ENCODE assay signal across 8 mouse cellular contexts in the genomic region with DNA sequence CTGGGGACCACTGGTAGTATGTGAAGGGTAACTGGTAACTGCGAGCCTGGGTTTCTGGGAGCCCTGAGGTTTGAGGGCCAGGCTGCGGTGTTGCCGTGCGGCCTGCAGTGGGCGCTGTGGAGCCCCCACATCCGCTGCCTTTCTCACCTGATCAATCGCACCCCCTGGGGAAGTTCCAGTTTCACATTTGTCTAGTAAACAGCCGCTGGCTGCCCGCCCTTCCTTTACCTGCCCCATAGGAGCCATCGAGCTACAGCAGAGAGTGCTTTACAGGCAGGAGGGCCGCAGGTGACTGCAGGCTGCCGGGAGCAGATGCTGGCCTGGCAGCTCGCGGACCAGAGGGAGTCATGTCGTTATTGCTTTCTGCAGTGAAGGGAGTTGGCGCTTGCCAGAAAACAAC.
DNase-seq lines count a peak whose midpoint lies in the region; ATAC-seq and TF ChIP-seq lines count a peak whose summit lies in the region.

No protein-coding gene starts in this region.

- peak overlapping the region; percentile 67 for H3K4me2 ChIP-seq in intestine, postnatal 0 days (replicated peaks; ENCODE audit: low read depth)
- peak overlapping the region; percentile 34 for H3K4me2 ChIP-seq in limb, embryonic 11.5 days (ENCODE audit: low read depth, severe bottlenecking)
- H3K4me2 ChIP-seq in midbrain, embryonic 11.5 days, result peak overlapping the region; percentile 44

- TF ChIP-seq CTCF in intestine, postnatal 0 days (IDR thresholded peaks at IDR 0.05; ENCODE audit: low read depth), result peak; percentile 94

- no peaks in the 10 kb centered on the region for H3K9me3 ChIP-seq in erythroblast, embryonic 14.5 days (ENCODE audit: control insufficient read depth, low read length)
- no peaks in the 10 kb centered on the region for H3K9me3 ChIP-seq in intestine, postnatal 0 days (ENCODE audit: control insufficient read depth)
- H3K9me3 ChIP-seq in limb, embryonic 11.5 days (ENCODE audit: control insufficient read depth, low read length), result no peaks in the 10 kb centered on the region
- H3K9me3 ChIP-seq in midbrain, embryonic 11.5 days (ENCODE audit: control insufficient read depth, low read length), result no peaks in the 10 kb centered on the region

- H3K36me3 ChIP-seq in erythroblast, embryonic 14.5 days (ENCODE audit: control insufficient read depth), result no peaks in the 10 kb centered on the region
- H3K36me3 ChIP-seq in intestine, postnatal 0 days (ENCODE audit: control insufficient read depth, insufficient read depth), result no peaks in the 10 kb centered on the region
- no peaks in the 10 kb centered on the region for H3K36me3 ChIP-seq in limb, embryonic 11.5 days (ENCODE audit: control insufficient read depth, insufficient read depth, low read length)
- no peaks in the 10 kb centered on the region for H3K36me3 ChIP-seq in midbrain, embryonic 11.5 days (ENCODE audit: control insufficient read depth, insufficient read depth, low read length)

- no peak overlapping the region for H3K27ac ChIP-seq in intestine, postnatal 0 days (ENCODE audit: low read depth, low read length)
- no peak overlapping the region for H3K27ac ChIP-seq in limb, embryonic 11.5 days (replicated peaks; ENCODE audit: low read depth, low read length)
- H3K27ac ChIP-seq in midbrain, embryonic 11.5 days (ENCODE audit: low read depth, low read length), result no peak overlapping the region

- peak overlapping the region; percentile 48; the same call in 1 of the 2 replicates for H3K9ac ChIP-seq in intestine, postnatal 0 days (ENCODE audit: low read depth, low read length)
- H3K9ac ChIP-seq in limb, embryonic 11.5 days (ENCODE audit: low read length), result peak overlapping the region; percentile 22; the same call in 1 of the 2 replicates
- H3K9ac ChIP-seq in midbrain, embryonic 11.5 days (ENCODE audit: low read length), result peak overlapping the region; percentile 53

- 7% methylated on average over 16 of the region's 16 CpGs for WGBS in intestine, postnatal 0 days
- WGBS in limb, embryonic 11.5 days, result 7% methylated on average over 16 of the region's 16 CpGs
- WGBS in midbrain, embryonic 11.5 days, result 10% methylated on average over 16 of the region's 16 CpGs

- H3K4me1 ChIP-seq in erythroblast, embryonic 14.5 days (ENCODE audit: control insufficient read depth), result no peaks in the 10 kb centered on the region; the same call in 1 of the 2 replicates
- no peaks in the 10 kb centered on the region for H3K4me1 ChIP-seq in intestine, postnatal 0 days (replicated peaks; ENCODE audit: control insufficient read depth, insufficient read depth, low read length)
- H3K4me1 ChIP-seq in limb, embryonic 11.5 days (ENCODE audit: control insufficient read depth, insufficient read depth, low read length), result peaks cover 15% of the 10 kb centered on the region
- peaks cover 3% of the 10 kb centered on the region; the same call in 1 of the 2 replicates for H3K4me1 ChIP-seq in midbrain, embryonic 11.5 days (ENCODE audit: control insufficient read depth, insufficient read depth, low read length)

- no peak for ATAC-seq in erythroblast, adult 5-6 weeks (replicated peaks; ENCODE audit: low FRiP score, poor library complexity, severe bottlenecking)
- ATAC-seq in intestine, postnatal 0 days, result peak; percentile 81
- 0 out of 2 replicates have a peak, but pooled peaks have one; percentile 45 for ATAC-seq in limb, embryonic 11.5 days (ENCODE audit: insufficient number of reproducible peaks, low FRiP score, low TSS enrichment, low read depth)
- 0 out of 2 replicates have a peak, but pooled peaks have one; percentile 20 for ATAC-seq in midbrain, embryonic 11.5 days (ENCODE audit: low FRiP score)

- H3K4me3 ChIP-seq in erythroblast, embryonic 14.5 days (replicated peaks), result peak overlapping the region; percentile 5
- peak overlapping the region; percentile 39 for H3K4me3 ChIP-seq in intestine, postnatal 0 days (ENCODE audit: low read depth, low read length)
- H3K4me3 ChIP-seq in limb, embryonic 11.5 days (ENCODE audit: low read depth, low read length), result 0 out of 2 replicates have a peak overlapping the region, but pooled peaks have one; percentile 3
- peak overlapping the region; percentile 25 for H3K4me3 ChIP-seq in midbrain, embryonic 11.5 days (ENCODE audit: low read depth, low read length)

- peak; percentile 74 for DNase-seq in embryo, embryonic 10.5 days (ENCODE audit: low spot score)
- peak; percentile 97 for DNase-seq in heart, adult 11 months
- DNase-seq in limb, embryonic 11.5 days (ENCODE audit: low spot score), result peak; percentile 79
- DNase-seq in midbrain, embryonic 11.5 days (ENCODE audit: low spot score, missing footprints), result peak; percentile 93
- peak; percentile 76 to 84 for DNase-seq in spleen, adult 18-20 months

- no peaks in the 10 kb centered on the region for H3K27me3 ChIP-seq in erythroblast, embryonic 14.5 days (ENCODE audit: control insufficient read depth)
- no peaks in the 10 kb centered on the region for H3K27me3 ChIP-seq in intestine, postnatal 0 days (replicated peaks; ENCODE audit: control insufficient read depth, insufficient read depth, low read length)
- no peaks in the 10 kb centered on the region for H3K27me3 ChIP-seq in limb, embryonic 11.5 days (ENCODE audit: control insufficient read depth, insufficient read depth, low read length)
- H3K27me3 ChIP-seq in midbrain, embryonic 11.5 days (ENCODE audit: control insufficient read depth, insufficient read depth, low read length), result no peaks in the 10 kb centered on the region
